Mouse (Mus musculus) liver, postnatal 0 days (tissue): ENCODE measurements around the gene Ugt1a6a. TPM values are rescaled to one million over a fixed set of nuclear protein-coding genes. Genes with fewer than 3 reads are reported as not detected.

Experiments used
- ATAC-seq: fragments of 200-750 bp; cut with Nextera tagmentation; 2 replicates; pipeline ENCODE4 v1.8.0; 2017; ENCODE audit warnings: mild to moderate bottlenecking, moderate library complexity
- DNase-seq: peaks from one replicate; pipeline ENCODE4 v3.0.0-alpha.2; 2016
- H3K27ac ChIP-seq: fragments of 300-500 bp; sonication (generic); 2 replicates; pipeline ENCODE4 v1.5.1; 2014; ENCODE audit warnings: antibody characterized with exemption, moderate library complexity, mild to moderate bottlenecking, low read depth
- H3K27me3 ChIP-seq: fragments of 300-500 bp; sonication (generic); 2 replicates; pipeline ENCODE4 v1.6.1; 2014; ENCODE audit warnings: low read length, control low read depth, mixed read lengths; ENCODE audit not compliant: insufficient read depth
- H3K36me3 ChIP-seq: fragments of 300-500 bp; sonication (generic); replicated peaks from 2 replicates; pipeline ENCODE4 v1.6.1; 2014; ENCODE audit warnings: mild to moderate bottlenecking, control low read depth, low read length, moderate library complexity, mixed read lengths; ENCODE audit not compliant: insufficient read depth
- H3K4me1 ChIP-seq: fragments of 300-500 bp; sonication (generic); 2 replicates; pipeline ENCODE4 v1.6.1; 2014; ENCODE audit warnings: antibody characterized with exemption, mild to moderate bottlenecking, control low read depth; ENCODE audit not compliant: insufficient read depth
- H3K4me2 ChIP-seq: fragments of 300-500 bp; sonication (generic); 2 replicates; pipeline ENCODE4 v1.6.1; 2014; ENCODE audit warnings: low read depth, mild to moderate bottlenecking, low read length, moderate library complexity, mixed read lengths
- H3K4me3 ChIP-seq: fragments of 300-500 bp; sonication (generic); 2 replicates; pipeline ENCODE4 v1.5.1; 2014; ENCODE audit warnings: low read depth, low read length
- H3K9ac ChIP-seq: fragments of 300-500 bp; sonication (generic); replicated peaks from 2 replicates; pipeline ENCODE4 v1.6.1; 2014; ENCODE audit warnings: mild to moderate bottlenecking, moderate library complexity
- H3K9me3 ChIP-seq: fragments of 300-500 bp; sonication (generic); 2 replicates; pipeline ENCODE4 v1.6.1; 2016; ENCODE audit warnings: mild to moderate bottlenecking, control low read depth, low read length, mixed read lengths
- CTCF ChIP-seq: sonication (generic); IDR thresholded peaks from 2 replicates; pipeline ENCODE4 v1.5.1; 2016; ENCODE audit warnings: antibody characterized with exemption, low read depth
- EP300 ChIP-seq: IDR thresholded peaks from 2 replicates; pipeline ENCODE4 v1.6.1; 2016; ENCODE audit warnings: antibody characterized with exemption, low read depth, mild to moderate bottlenecking
- WGBS: fragments of 180-500 bp; shearing (Covaris S2); extraction: QIAGEN DNeasy Blood & Tissue Kit; methylation state at CpG from one replicate; pipeline ENCODE4 v1.1.7; 2014; ENCODE audit not compliant: insufficient replicate concordance; 5-methylcytosine and 5-hydroxymethylcytosine counted together
- polyA plus RNA-seq: library from polyadenylated mRNA; unstranded; fragments of >200 nt; fragmentation: Nextera tagmentation; extraction: Ambion mirVana; gene quantifications from 2 replicates; pipeline ENCODE4 v1.2.1, GENCODE M21; 2015

Gene Ugt1a6a
- polyA plus RNA-seq, 1 experiment from 2014 or later = 27.7 TPM

GRCm38 (mm10) chr1:88234646-88235045, 100.0 kb downstream of the Ugt1a6a start:
- H3K4me3 ChIP-seq = no peak overlapping the region
- no peaks in the 10 kb centered on the region for H3K36me3 ChIP-seq
- DNase-seq (no peak), ATAC-seq (no peak)
- H3K9ac ChIP-seq = no peak overlapping the region
- H3K9me3 ChIP-seq = peaks cover 29% of the 10 kb centered on the region
- H3K27ac ChIP-seq = no peak overlapping the region
- WGBS = 41% methylated on average over 5 of the region's 5 CpGs
- no peak for TF ChIP-seq CTCF
- no peak for TF ChIP-seq EP300
- no peaks in the 10 kb centered on the region; the same call in 1 of the 2 replicates for H3K4me1 ChIP-seq
- H3K4me2 ChIP-seq = no peak overlapping the region
- no peaks in the 10 kb centered on the region for H3K27me3 ChIP-seq

- H3K4me3 ChIP-seq = no peak overlapping the region
- H3K4me1 ChIP-seq = no peaks in the 10 kb centered on the region; the same call in 1 of the 2 replicates
- DNase-seq = no peak
- no peak overlapping the region for H3K4me2 ChIP-seq
- ATAC-seq = no peak
- no peaks in the 10 kb centered on the region for H3K27me3 ChIP-seq
- WGBS = 58% methylated on average over 11 of the region's 11 CpGs
- H3K36me3 ChIP-seq = no peaks in the 10 kb centered on the region
- H3K27ac ChIP-seq = no peak overlapping the region
- no peak for TF ChIP-seq CTCF
- no peak for TF ChIP-seq EP300
- peaks cover 29% of the 10 kb centered on the region for H3K9me3 ChIP-seq
- H3K9ac ChIP-seq = no peak overlapping the region
Observed at GRCm38 (mm10) chr1:88235046-88235893, 100.7 kb downstream of the Ugt1a6a start.

- DNase-seq = no peak
- H3K4me2 ChIP-seq = no peak overlapping the region
- H3K4me1 ChIP-seq = no peaks in the 10 kb centered on the region; the same call in 1 of the 2 replicates
- H3K27me3 ChIP-seq = no peaks in the 10 kb centered on the region
- no peak overlapping the region for H3K27ac ChIP-seq
- TF ChIP-seq CTCF (no peak), EP300 (no peak)
- H3K9me3 ChIP-seq = peaks cover 35% of the 10 kb centered on the region
- 47% methylated on average over 4 of the region's 4 CpGs for WGBS
- H3K9ac ChIP-seq = no peak overlapping the region
- no peak overlapping the region for H3K4me3 ChIP-seq
- H3K36me3 ChIP-seq = no peaks in the 10 kb centered on the region
- no peak for ATAC-seq
Observed at GRCm38 (mm10) chr1:88235894-88236415, 101.3 kb downstream of the Ugt1a6a start.

- Histone ChIP-seq H3K9me3 (peaks cover 35% of the 10 kb centered on the region), H3K4me2 (no peak overlapping the region), H3K4me1 (no peaks in the 10 kb centered on the region; the same call in 1 of the 2 replicates), H3K27me3 (no peaks in the 10 kb centered on the region), H3K27ac (no peak overlapping the region), H3K36me3 (no peaks in the 10 kb centered on the region), H3K4me3 (no peak overlapping the region), H3K9ac (no peak overlapping the region)
- WGBS = 63% methylated on average over 5 of the region's 5 CpGs
- DNase-seq (peak; percentile 76), ATAC-seq (peak; percentile 70)
- TF ChIP-seq CTCF (no peak), EP300 (no peak)
Observed at GRCm38 (mm10) chr1:88237311-88237710, 102.7 kb downstream of the Ugt1a6a start.

- Histone ChIP-seq H3K4me3 (no peak overlapping the region), H3K27me3 (no peaks in the 10 kb centered on the region), H3K9ac (no peak overlapping the region), H3K36me3 (no peaks in the 10 kb centered on the region), H3K4me1 (no peaks in the 10 kb centered on the region; the same call in 1 of the 2 replicates), H3K27ac (no peak overlapping the region), H3K9me3 (peaks cover 35% of the 10 kb centered on the region), H3K4me2 (no peak overlapping the region)
- no peak for DNase-seq
- TF ChIP-seq CTCF (no peak), EP300 (no peak)
- 73% methylated on average over 6 of the region's 6 CpGs for WGBS
- ATAC-seq = no peak
Observed at GRCm38 (mm10) chr1:88238771-88239170, 104.2 kb downstream of the Ugt1a6a start.

- DNase-seq (no peak), ATAC-seq (no peak)
- Histone ChIP-seq H3K27ac (no peak overlapping the region), H3K9me3 (peaks cover 35% of the 10 kb centered on the region), H3K4me3 (no peak overlapping the region), H3K4me2 (no peak overlapping the region), H3K4me1 (no peaks in the 10 kb centered on the region; the same call in 1 of the 2 replicates), H3K27me3 (no peaks in the 10 kb centered on the region), H3K9ac (no peak overlapping the region), H3K36me3 (no peaks in the 10 kb centered on the region)
- TF ChIP-seq EP300 (no peak), CTCF (no peak)
- WGBS = 60% methylated on average over 5 of the region's 5 CpGs
Observed at GRCm38 (mm10) chr1:88240072-88240471, 105.5 kb downstream of the Ugt1a6a start.
